Mouse (Mus musculus): ENCODE measurements at regions not wholly inside any gene's neighbourhood (a gene's known extent, or its start where the extent isn't known, plus 50 kb on each side); places are given as distances from the start of the nearest gene placed in this dataset.

GRCm38 (mm10) chr12:16477572-16477971 is 133.2 kb downstream of the Lpin1 start:
- no peak for ATAC-seq (ENCODE audit: low FRiP score, low read depth)
- WGBS = 79% methylated on average over 2 of the region's 2 CpGs
- Histone ChIP-seq H3K9ac (no peak overlapping the region), H3K4me3 (no peak overlapping the region), H3K36me3 (no peaks in the 10 kb centered on the region), H3K27me3 (no peaks in the 10 kb centered on the region), H3K9me3 (no peaks in the 10 kb centered on the region), H3K4me2 (replicated peaks) (no peak overlapping the region), H3K4me1 (no peaks in the 10 kb centered on the region), H3K27ac (no peak overlapping the region)

GRCm38 (mm10) chr12:16474361-16475080 is 136.2 kb downstream of the Lpin1 start:
- WGBS = 81% methylated on average over 4 of the region's 4 CpGs
- Histone ChIP-seq H3K4me3 (no peak overlapping the region), H3K4me1 (no peaks in the 10 kb centered on the region), H3K4me2 (replicated peaks) (no peak overlapping the region), H3K9me3 (no peaks in the 10 kb centered on the region), H3K36me3 (no peaks in the 10 kb centered on the region), H3K27me3 (no peaks in the 10 kb centered on the region), H3K9ac (no peak overlapping the region), H3K27ac (no peak overlapping the region)
- no peak for ATAC-seq (ENCODE audit: low FRiP score, low read depth)

- no peak for ATAC-seq (ENCODE audit: low FRiP score, low read depth)
- Histone ChIP-seq H3K4me1 (no peaks in the 10 kb centered on the region), H3K4me2 (replicated peaks) (no peak overlapping the region), H3K9ac (no peak overlapping the region), H3K27me3 (no peaks in the 10 kb centered on the region), H3K9me3 (no peaks in the 10 kb centered on the region), H3K36me3 (no peaks in the 10 kb centered on the region), H3K27ac (no peak overlapping the region), H3K4me3 (no peak overlapping the region)
- WGBS = 80% methylated on average over 6 of the region's 6 CpGs
Observed at GRCm38 (mm10) chr12:16457419-16457818, 153.3 kb downstream of the Lpin1 start.

GRCm38 (mm10) chr12:16450771-16451435 is 159.9 kb downstream of the Lpin1 start:
- no peak overlapping the region for H3K27ac ChIP-seq
- H3K4me2 ChIP-seq (replicated peaks) = no peak overlapping the region
- ATAC-seq (ENCODE audit: low FRiP score, low read depth) = no peak
- H3K9me3 ChIP-seq = 0 out of 2 replicates have a peak, but pooled peaks cover 3% of the 10 kb centered on the region
- no peaks in the 10 kb centered on the region for H3K27me3 ChIP-seq
- WGBS = 55% methylated on average over 3 of the region's 3 CpGs
- H3K4me1 ChIP-seq = no peaks in the 10 kb centered on the region
- no peak overlapping the region for H3K4me3 ChIP-seq
- no peak overlapping the region for H3K9ac ChIP-seq
- no peaks in the 10 kb centered on the region for H3K36me3 ChIP-seq

- Histone ChIP-seq H3K4me3 (no peak overlapping the region), H3K36me3 (no peaks in the 10 kb centered on the region), H3K9ac (no peak overlapping the region), H3K4me1 (no peaks in the 10 kb centered on the region), H3K9me3 (no peaks in the 10 kb centered on the region), H3K4me2 (replicated peaks) (no peak overlapping the region), H3K27ac (no peak overlapping the region), H3K27me3 (no peaks in the 10 kb centered on the region)
- no peak for ATAC-seq (ENCODE audit: low FRiP score, low read depth)
- WGBS = 78% methylated on average over 5 of the region's 5 CpGs
Observed at GRCm38 (mm10) chr12:16438717-16439116, 172.0 kb downstream of the Lpin1 start.

- no peaks in the 10 kb centered on the region for H3K4me1 ChIP-seq
- no peak for ATAC-seq (ENCODE audit: low FRiP score, low read depth)
- H3K4me2 ChIP-seq (replicated peaks) = no peak overlapping the region
- 86% methylated on average over 1 of the region's 1 CpGs for WGBS
- no peaks in the 10 kb centered on the region for H3K36me3 ChIP-seq
- no peak overlapping the region for H3K9ac ChIP-seq
- no peaks in the 10 kb centered on the region for H3K27me3 ChIP-seq
- H3K9me3 ChIP-seq = no peaks in the 10 kb centered on the region
- no peak overlapping the region for H3K27ac ChIP-seq
- H3K4me3 ChIP-seq = no peak overlapping the region
Observed at GRCm38 (mm10) chr12:16436961-16437360, 173.8 kb downstream of the Lpin1 start.

- H3K36me3 ChIP-seq = no peaks in the 10 kb centered on the region
- H3K4me2 ChIP-seq (replicated peaks) = no peak overlapping the region
- WGBS = 82% methylated on average over 1 of the region's 1 CpGs
- H3K27me3 ChIP-seq = no peaks in the 10 kb centered on the region
- no peak overlapping the region for H3K4me3 ChIP-seq
- H3K9ac ChIP-seq = no peak overlapping the region
- H3K4me1 ChIP-seq = no peaks in the 10 kb centered on the region
- no peak for ATAC-seq (ENCODE audit: low FRiP score, low read depth)
- H3K9me3 ChIP-seq = no peaks in the 10 kb centered on the region
- no peak overlapping the region for H3K27ac ChIP-seq
Observed at GRCm38 (mm10) chr12:16436255-16436654, 174.5 kb downstream of the Lpin1 start.

GRCm38 (mm10) chr12:16434739-16435138 is 176.0 kb downstream of the Lpin1 start:
- H3K4me2 ChIP-seq (replicated peaks) = no peak overlapping the region
- no peaks in the 10 kb centered on the region for H3K27me3 ChIP-seq
- H3K4me3 ChIP-seq = no peak overlapping the region
- no peaks in the 10 kb centered on the region for H3K36me3 ChIP-seq
- H3K4me1 ChIP-seq = no peaks in the 10 kb centered on the region
- no peak overlapping the region for H3K9ac ChIP-seq
- no peak for ATAC-seq (ENCODE audit: low FRiP score, low read depth)
- H3K27ac ChIP-seq = no peak overlapping the region
- WGBS = 63% methylated on average over 1 of the region's 1 CpGs
- H3K9me3 ChIP-seq = no peaks in the 10 kb centered on the region

- Histone ChIP-seq H3K9me3 (no peaks in the 10 kb centered on the region), H3K9ac (no peak overlapping the region), H3K4me2 (replicated peaks) (no peak overlapping the region), H3K4me3 (no peak overlapping the region), H3K36me3 (no peaks in the 10 kb centered on the region), H3K4me1 (no peaks in the 10 kb centered on the region), H3K27me3 (no peaks in the 10 kb centered on the region), H3K27ac (no peak overlapping the region)
- 36% methylated on average over 1 of the region's 1 CpGs for WGBS
- no peak for ATAC-seq (ENCODE audit: low FRiP score, low read depth)
Observed at GRCm38 (mm10) chr12:16434225-16434624, 176.5 kb downstream of the Lpin1 start.

GRCm38 (mm10) chr12:16425980-16426379 is 184.8 kb downstream of the Lpin1 start:
- no peak for ATAC-seq (ENCODE audit: low FRiP score, low read depth)
- no peak overlapping the region for H3K9ac ChIP-seq
- WGBS = 79% methylated on average over 5 of the region's 5 CpGs

GRCm38 (mm10) chr12:16424526-16424925 is 186.2 kb downstream of the Lpin1 start:
- H3K9ac ChIP-seq = no peak overlapping the region
- H3K27ac ChIP-seq = no peak overlapping the region
- H3K36me3 ChIP-seq = no peaks in the 10 kb centered on the region
- H3K4me2 ChIP-seq (replicated peaks) = no peak overlapping the region
- no peaks in the 10 kb centered on the region for H3K9me3 ChIP-seq
- no peak for ATAC-seq (ENCODE audit: low FRiP score, low read depth)
- no peak overlapping the region for H3K4me3 ChIP-seq
- no peaks in the 10 kb centered on the region for H3K27me3 ChIP-seq
- whole genome bisulfite sequencing = 94% methylated on average over 4 of the region's 4 CpGs
- H3K4me1 ChIP-seq = no peaks in the 10 kb centered on the region

More at GRCm38 (mm10) chr12:16425980-16426379, 184.8 kb downstream of the Lpin1 start:
- H3K4me1 ChIP-seq = no peaks in the 10 kb centered on the region
- no peak overlapping the region for H3K27ac ChIP-seq
- no peak overlapping the region for H3K4me2 ChIP-seq (replicated peaks)
- H3K27me3 ChIP-seq = no peaks in the 10 kb centered on the region
- H3K9me3 ChIP-seq = no peaks in the 10 kb centered on the region
- H3K36me3 ChIP-seq = no peaks in the 10 kb centered on the region
- no peak overlapping the region for H3K4me3 ChIP-seq

GRCm38 (mm10) chr12:16395720-16396119 is 215.0 kb downstream of the Lpin1 start:
- Histone ChIP-seq H3K9ac (no peak overlapping the region), H3K27ac (no peak overlapping the region), H3K27me3 (no peaks in the 10 kb centered on the region), H3K4me1 (0 out of 2 replicates have a peak, but pooled peaks cover 5% of the 10 kb centered on the region), H3K36me3 (no peaks in the 10 kb centered on the region), H3K4me3 (no peak overlapping the region), H3K4me2 (replicated peaks) (no peak overlapping the region), H3K9me3 (no peaks in the 10 kb centered on the region)
- no peak for ATAC-seq (ENCODE audit: low FRiP score, low read depth)
- WGBS = 83% methylated on average over 2 of the region's 2 CpGs

Data from limb, embryonic 13.5 days (tissue).